Mouse (Mus musculus): ENCODE measurements around the gene Chd4. TPM values are rescaled to one million over a fixed set of nuclear protein-coding genes. Genes with fewer than 3 reads are reported as not detected.
A peak's percentile ranks its signal among the peaks of the same experiment; 100 is the strongest.

Chd4 gene
- polyA plus RNA-seq, 1 experiment from 2014 or later: 133 TPM

- Histone ChIP-seq H3K9me3 (replicated peaks) (no peaks in the 10 kb centered on the region), H3K4me2 (replicated peaks) (peak overlapping the region; percentile 66), H3K36me3 (no peaks in the 10 kb centered on the region), H3K27ac (peak overlapping the region; percentile 90), H3K27me3 (no peaks in the 10 kb centered on the region), H3K9ac (peak overlapping the region; percentile 53), H3K4me3 (peak overlapping the region; percentile 41), H3K4me1 (peaks cover 10% of the 10 kb centered on the region; the same call in 1 of the 2 replicates)
- WGBS: 24% methylated on average over 25 of the region's 25 CpGs
- peak; percentile 59 for ATAC-seq (ENCODE audit: low FRiP score)
These were observed 14.4 kb upstream of the Chd4 start for GRCm38 (mm10) chr6:125081394-125081793.

GRCm38 (mm10) chr6:125081797-125082560, 13.8 kb upstream of the Chd4 start:
- ATAC-seq (ENCODE audit: low FRiP score): peak; percentile 90
- H3K4me3 ChIP-seq: peak overlapping the region; percentile 41
- H3K36me3 ChIP-seq: no peaks in the 10 kb centered on the region
- peak overlapping the region; percentile 53 for H3K9ac ChIP-seq
- H3K27me3 ChIP-seq: no peaks in the 10 kb centered on the region
- H3K27ac ChIP-seq: peak overlapping the region; percentile 90
- 23% methylated on average over 45 of the region's 45 CpGs for WGBS
- no peaks in the 10 kb centered on the region for H3K9me3 ChIP-seq (replicated peaks)
- peaks cover 10% of the 10 kb centered on the region; the same call in 1 of the 2 replicates for H3K4me1 ChIP-seq
- H3K4me2 ChIP-seq (replicated peaks): peak overlapping the region; percentile 66

- Histone ChIP-seq H3K9ac (no peak overlapping the region), H3K36me3 (no peaks in the 10 kb centered on the region), H3K27me3 (no peaks in the 10 kb centered on the region), H3K4me2 (replicated peaks) (no peak overlapping the region), H3K4me3 (no peak overlapping the region), H3K4me1 (peaks cover 10% of the 10 kb centered on the region; the same call in 1 of the 2 replicates), H3K9me3 (replicated peaks) (no peaks in the 10 kb centered on the region), H3K27ac (no peak overlapping the region)
- WGBS: 84% methylated on average over 7 of the region's 7 CpGs
- no peak for ATAC-seq (ENCODE audit: low FRiP score)
These were observed 12.9 kb upstream of the Chd4 start for GRCm38 (mm10) chr6:125082801-125083386.

GRCm38 (mm10) chr6:125084424-125084823, 11.4 kb upstream of the Chd4 start:
- H3K4me2 ChIP-seq (replicated peaks): no peak overlapping the region
- no peaks in the 10 kb centered on the region for H3K36me3 ChIP-seq
- H3K9ac ChIP-seq: no peak overlapping the region
- H3K27me3 ChIP-seq: no peaks in the 10 kb centered on the region
- no peaks in the 10 kb centered on the region for H3K9me3 ChIP-seq (replicated peaks)
- H3K4me3 ChIP-seq: no peak overlapping the region
- WGBS: 6% methylated on average over 4 of the region's 4 CpGs
- ATAC-seq (ENCODE audit: low FRiP score): no peak
- H3K27ac ChIP-seq: no peak overlapping the region
- H3K4me1 ChIP-seq: peaks cover 19% of the 10 kb centered on the region

- Histone ChIP-seq H3K9ac (no peak overlapping the region), H3K4me2 (replicated peaks) (no peak overlapping the region), H3K36me3 (no peaks in the 10 kb centered on the region), H3K4me3 (no peak overlapping the region), H3K27me3 (no peaks in the 10 kb centered on the region), H3K27ac (peak overlapping the region; percentile 92), H3K9me3 (replicated peaks) (no peaks in the 10 kb centered on the region), H3K4me1 (peaks cover 29% of the 10 kb centered on the region)
- 72% methylated on average over 3 of the region's 3 CpGs for WGBS
- ATAC-seq (ENCODE audit: low FRiP score): no peak
These were observed 7.8 kb upstream of the Chd4 start for GRCm38 (mm10) chr6:125087937-125088336.

- 2% methylated on average over 17 of the region's 20 CpGs for WGBS
- Histone ChIP-seq H3K4me3 (no peak overlapping the region), H3K4me2 (replicated peaks) (peak overlapping the region; percentile 50), H3K27ac (peak overlapping the region; percentile 92), H3K36me3 (no peaks in the 10 kb centered on the region), H3K9ac (0 out of 2 replicates have a peak overlapping the region, but pooled peaks have one; percentile 20), H3K27me3 (no peaks in the 10 kb centered on the region), H3K4me1 (peaks cover 29% of the 10 kb centered on the region), H3K9me3 (replicated peaks) (no peaks in the 10 kb centered on the region)
- peak; percentile 85 for ATAC-seq (ENCODE audit: low FRiP score)
These were observed 7.0 kb upstream of the Chd4 start for GRCm38 (mm10) chr6:125088561-125089321.

GRCm38 (mm10) chr6:125089521-125090321, 6.1 kb upstream of the Chd4 start:
- H3K27me3 ChIP-seq: no peaks in the 10 kb centered on the region
- no peaks in the 10 kb centered on the region for H3K9me3 ChIP-seq (replicated peaks)
- ATAC-seq (ENCODE audit: low FRiP score): peak; percentile 81
- no peak overlapping the region for H3K4me3 ChIP-seq
- no peaks in the 10 kb centered on the region for H3K36me3 ChIP-seq
- peak overlapping the region; percentile 50 for H3K4me2 ChIP-seq (replicated peaks)
- peak overlapping the region; percentile 50 for H3K9ac ChIP-seq
- WGBS: 4% methylated on average over 15 of the region's 15 CpGs
- H3K4me1 ChIP-seq: peaks cover 28% of the 10 kb centered on the region
- peak overlapping the region; percentile 92 for H3K27ac ChIP-seq

- WGBS: 51% methylated on average over 10 of the region's 10 CpGs
- peak overlapping the region; percentile 50 for H3K4me2 ChIP-seq (replicated peaks)
- no peak for ATAC-seq (ENCODE audit: low FRiP score)
- no peak overlapping the region for H3K4me3 ChIP-seq
- peak overlapping the region; percentile 50; the same call in 1 of the 2 replicates for H3K9ac ChIP-seq
- no peaks in the 10 kb centered on the region for H3K27me3 ChIP-seq
- H3K4me1 ChIP-seq: peaks cover 27% of the 10 kb centered on the region
- H3K36me3 ChIP-seq: no peaks in the 10 kb centered on the region
- no peaks in the 10 kb centered on the region for H3K9me3 ChIP-seq (replicated peaks)
- H3K27ac ChIP-seq: peak overlapping the region; percentile 92
These were observed 5.3 kb upstream of the Chd4 start for GRCm38 (mm10) chr6:125090341-125091085.

GRCm38 (mm10) chr6:125092372-125092771, 3.4 kb upstream of the Chd4 start:
- no peak overlapping the region for H3K4me3 ChIP-seq
- no peak overlapping the region for H3K4me2 ChIP-seq (replicated peaks)
- no peaks in the 10 kb centered on the region for H3K36me3 ChIP-seq
- no peak overlapping the region; the same call in 1 of the 2 replicates for H3K9ac ChIP-seq
- no peaks in the 10 kb centered on the region for H3K27me3 ChIP-seq
- H3K4me1 ChIP-seq: peaks cover 27% of the 10 kb centered on the region
- H3K9me3 ChIP-seq (replicated peaks): no peaks in the 10 kb centered on the region
- WGBS: 96% methylated on average over 5 of the region's 5 CpGs
- H3K27ac ChIP-seq: 0 out of 2 replicates have a peak overlapping the region, but pooled peaks have one; percentile 44
- ATAC-seq (ENCODE audit: low FRiP score): no peak

GRCm38 (mm10) chr6:125094843-125095242, 938 bp upstream of the Chd4 start:
- Histone ChIP-seq H3K9me3 (replicated peaks) (no peaks in the 10 kb centered on the region), H3K4me3 (no peak overlapping the region), H3K9ac (no peak overlapping the region), H3K4me2 (replicated peaks) (no peak overlapping the region), H3K27me3 (no peaks in the 10 kb centered on the region), H3K27ac (peak overlapping the region; percentile 98), H3K4me1 (peaks cover 39% of the 10 kb centered on the region), H3K36me3 (peaks cover 20% of the 10 kb centered on the region)
- 73% methylated on average over 3 of the region's 3 CpGs for WGBS
- ATAC-seq (ENCODE audit: low FRiP score): no peak

GRCm38 (mm10) chr6:125096279-125096596, 457 bp downstream of the Chd4 start:
- H3K4me2 ChIP-seq (replicated peaks): peak overlapping the region; percentile 96
- no peaks in the 10 kb centered on the region for H3K27me3 ChIP-seq
- no peaks in the 10 kb centered on the region for H3K9me3 ChIP-seq (replicated peaks)
- H3K4me3 ChIP-seq: peak overlapping the region; percentile 98
- peak overlapping the region; percentile 97 for H3K9ac ChIP-seq
- ATAC-seq (ENCODE audit: low FRiP score): no peak; the same call in 1 of the 2 replicates
- H3K36me3 ChIP-seq: peaks cover 34% of the 10 kb centered on the region
- H3K27ac ChIP-seq: peak overlapping the region; percentile 98
- H3K4me1 ChIP-seq: peaks cover 30% of the 10 kb centered on the region
- WGBS: under 1% methylated on average over 26 of the region's 32 CpGs
